Mouse (Mus musculus) bone marrow macrophage, adult 2 months (primary cell): ENCODE measurements around the gene Abhd12.

Experiments used
- CTCF ChIP-seq: IDR thresholded peaks from 2 replicates; pipeline ENCODE4 v1.5.1; 2012; ENCODE audit warnings: low read depth, mild to moderate bottlenecking, low read length, moderate library complexity
- POLR2A ChIP-seq: IDR thresholded peaks from 2 replicates; pipeline ENCODE4 v1.6.1; 2012; ENCODE audit warnings: mild to moderate bottlenecking, low read depth, low read length, borderline replicate concordance

GRCm38 (mm10) chr2:150861128-150861527 lies 43.4 kb downstream of the Abhd12 start:
- TF ChIP-seq POLR2A: no peak
- no peak for TF ChIP-seq CTCF
